Mouse (Mus musculus) embryonic fibroblast, embryonic 13.5 days (primary cell): Measurements from ENCODE around the gene Cyp1a2.

Experiments
- CTCF ChIP-seq: IDR thresholded peaks from 2 replicates; pipeline ENCODE4 v1.5.1; 2011; ENCODE audit warnings: mild to moderate bottlenecking, control low read depth, low read length, moderate library complexity, borderline replicate concordance; ENCODE audit not compliant: insufficient read depth
- POLR2A ChIP-seq: IDR thresholded peaks from 2 replicates; pipeline ENCODE4 v1.6.1; 2011; ENCODE audit warnings: low read depth, mild to moderate bottlenecking, control low read depth, low read length, moderate library complexity

- TF ChIP-seq POLR2A, result no peak
- no peak for TF ChIP-seq CTCF
Observed at GRCm38 (mm10) chr9:57718408-57718807, 34.9 kb upstream of the Cyp1a2 start.
